Mouse (Mus musculus): ENCODE results near the gene Six6. TPM values are rescaled to one million over a fixed set of nuclear protein-coding genes. Genes with fewer than 3 reads are reported as not detected.

Six6 gene
- total RNA-seq, 2 experiments from 2014 or later = not detected

- DNase-seq = peak; percentile 26
- Histone ChIP-seq H3K4me3 (no peak overlapping the region), H3K27ac (no peak overlapping the region)
- intact Hi-C loops (cut with DNase I) = loop anchor here (10.0 kb wide), 2 partner anchors 278 to 458 kb away; no protein-coding TSS in a partner anchor
- TF ChIP-seq CTCF (IDR thresholded peaks at IDR 0.05) = peak; percentile 78
Observed at GRCm38 (mm10) chr12:72973161-72973560, 33.5 kb downstream of the Six6 start.

GRCm38 (mm10) chr12:72976172-72976571 is 36.5 kb downstream of the Six6 start:
- TF ChIP-seq CTCF (IDR thresholded peaks at IDR 0.05) = no peak
- H3K27ac ChIP-seq = no peak overlapping the region; the same call in 1 of the 2 replicates
- DNase-seq = no peak
- intact Hi-C loops (cut with DNase I) = loop anchor here (1.0 to 10.0 kb wide), 4 partner anchors 130 to 514 kb away; no protein-coding TSS in a partner anchor
- peak overlapping the region; percentile 71 for H3K4me3 ChIP-seq

- H3K27ac ChIP-seq = peak overlapping the region; percentile 56
- TF ChIP-seq CTCF (IDR thresholded peaks at IDR 0.05) = peak; percentile 89
- DNase-seq = peak; percentile 74
- intact Hi-C loops (cut with DNase I) = loop anchor here (1.0 to 10.0 kb wide), 4 partner anchors 130 to 514 kb away; no protein-coding TSS in a partner anchor
- peak overlapping the region; percentile 71 for H3K4me3 ChIP-seq
Observed at GRCm38 (mm10) chr12:72976718-72977117, 37.0 kb downstream of the Six6 start.

- no peak for DNase-seq
- intact Hi-C loops (cut with DNase I) = loop anchor here (5.0 to 10.0 kb wide), 3 partner anchors 283 to 516 kb away; no protein-coding TSS in a partner anchor
- no peak for TF ChIP-seq CTCF (IDR thresholded peaks at IDR 0.05)
- Histone ChIP-seq H3K27ac (no peak overlapping the region), H3K4me3 (no peak overlapping the region)
Observed at GRCm38 (mm10) chr12:72977851-72978250, 38.2 kb downstream of the Six6 start.

- DNase-seq = no peak
- no peak overlapping the region for H3K4me3 ChIP-seq
- intact Hi-C loops (cut with DNase I) = loop anchor here (5.0 to 10.0 kb wide), 3 partner anchors 284 to 517 kb away; no protein-coding TSS in a partner anchor
- no peak for TF ChIP-seq CTCF (IDR thresholded peaks at IDR 0.05)
- H3K27ac ChIP-seq = no peak overlapping the region
Observed at GRCm38 (mm10) chr12:72979236-72979635, 39.5 kb downstream of the Six6 start.

GRCm38 (mm10) chr12:72982616-72983015 is 42.9 kb downstream of the Six6 start:
- intact Hi-C loops (cut with DNase I) = no loop called here
- no peak for TF ChIP-seq CTCF (IDR thresholded peaks at IDR 0.05)
- peak overlapping the region; percentile 78 for H3K27ac ChIP-seq

GRCm38 (mm10) chr12:72983071-72983857 is 43.6 kb downstream of the Six6 start:
- Histone ChIP-seq H3K4me3 (no peak overlapping the region), H3K27ac (peak overlapping the region; percentile 78)
- peak; percentile 31 for DNase-seq
- TF ChIP-seq CTCF (IDR thresholded peaks at IDR 0.05) = no peak
- intact Hi-C loops (cut with DNase I) = no loop called here

More at GRCm38 (mm10) chr12:72982616-72983015, 42.9 kb downstream of the Six6 start:
- H3K4me3 ChIP-seq = no peak overlapping the region
- peak; percentile 52 for DNase-seq

Other genes starting within 250 kb of the Six6 start
- gene Ppm1a, start 182.4 kb upstream of the Six6 start, total RNA-seq (2021) = 100 to 1,000 TPM; 295 to 308 TPM
- gene 4930447C04Rik, start 882 bp downstream of the Six6 start, total RNA-seq (2021) = not detected
- 10 to 100 TPM; 59.8 to 68.4 TPM for gene Six1, start 114.0 kb downstream of the Six6 start, total RNA-seq (2021)
- gene Six4, start 173.6 kb downstream of the Six6 start, total RNA-seq (2021) = 10 to 100 TPM; 15.6 to 18.1 TPM
- gene Mnat1, start 183.8 kb downstream of the Six6 start, total RNA-seq (2021) = 10 to 100 TPM; 17.6 to 19.4 TPM

All from gastrocnemius, adult 2 months (tissue).